Mouse (Mus musculus) liver, postnatal 0 days (tissue): ENCODE data around the gene Ube2n. TPM values are rescaled to one million over a fixed set of nuclear protein-coding genes. Genes with fewer than 3 reads are reported as not detected.
A peak's percentile ranks its signal among the peaks of the same experiment; 100 is the strongest.

Source experiments
- ATAC-seq: fragments of 200-750 bp; cut with Nextera tagmentation; 2 replicates; pipeline ENCODE4 v1.8.0; 2017; ENCODE audit warnings: mild to moderate bottlenecking, moderate library complexity
- DNase-seq: peaks from one replicate; pipeline ENCODE4 v3.0.0-alpha.2; 2016
- H3K27ac ChIP-seq: fragments of 300-500 bp; sonication (generic); 2 replicates; pipeline ENCODE4 v1.5.1; 2014; ENCODE audit warnings: antibody characterized with exemption, moderate library complexity, mild to moderate bottlenecking, low read depth
- H3K27me3 ChIP-seq: fragments of 300-500 bp; sonication (generic); 2 replicates; pipeline ENCODE4 v1.6.1; 2014; ENCODE audit warnings: low read length, control low read depth, mixed read lengths; ENCODE audit not compliant: insufficient read depth
- H3K36me3 ChIP-seq: fragments of 300-500 bp; sonication (generic); replicated peaks from 2 replicates; pipeline ENCODE4 v1.6.1; 2014; ENCODE audit warnings: mild to moderate bottlenecking, control low read depth, low read length, moderate library complexity, mixed read lengths; ENCODE audit not compliant: insufficient read depth
- H3K4me1 ChIP-seq: fragments of 300-500 bp; sonication (generic); 2 replicates; pipeline ENCODE4 v1.6.1; 2014; ENCODE audit warnings: antibody characterized with exemption, mild to moderate bottlenecking, control low read depth; ENCODE audit not compliant: insufficient read depth
- H3K4me2 ChIP-seq: fragments of 300-500 bp; sonication (generic); 2 replicates; pipeline ENCODE4 v1.6.1; 2014; ENCODE audit warnings: low read depth, mild to moderate bottlenecking, low read length, moderate library complexity, mixed read lengths
- H3K4me3 ChIP-seq: fragments of 300-500 bp; sonication (generic); 2 replicates; pipeline ENCODE4 v1.5.1; 2014; ENCODE audit warnings: low read depth, low read length
- H3K9ac ChIP-seq: fragments of 300-500 bp; sonication (generic); replicated peaks from 2 replicates; pipeline ENCODE4 v1.6.1; 2014; ENCODE audit warnings: mild to moderate bottlenecking, moderate library complexity
- H3K9me3 ChIP-seq: fragments of 300-500 bp; sonication (generic); 2 replicates; pipeline ENCODE4 v1.6.1; 2016; ENCODE audit warnings: mild to moderate bottlenecking, control low read depth, low read length, mixed read lengths
- CTCF ChIP-seq: sonication (generic); IDR thresholded peaks from 2 replicates; pipeline ENCODE4 v1.5.1; 2016; ENCODE audit warnings: antibody characterized with exemption, low read depth
- EP300 ChIP-seq: IDR thresholded peaks from 2 replicates; pipeline ENCODE4 v1.6.1; 2016; ENCODE audit warnings: antibody characterized with exemption, low read depth, mild to moderate bottlenecking
- WGBS: fragments of 180-500 bp; shearing (Covaris S2); extraction: QIAGEN DNeasy Blood & Tissue Kit; methylation state at CpG from one replicate; pipeline ENCODE4 v1.1.7; 2014; ENCODE audit not compliant: insufficient replicate concordance; 5-methylcytosine and 5-hydroxymethylcytosine counted together
- microRNA-seq: library from miRNA; unstranded; fragments of <30 nt; microRNA quantifications from one replicate; pipeline ENCODE4, GENCODE M21; 2016
- polyA plus RNA-seq: library from polyadenylated mRNA; unstranded; fragments of >200 nt; fragmentation: Nextera tagmentation; extraction: Ambion mirVana; gene quantifications from 2 replicates; pipeline ENCODE4 v1.2.1, GENCODE M21; 2015

Gene Ube2n
- polyA plus RNA-seq, 1 experiment from 2014 or later, result 92.7 TPM

- DNase-seq (no peak), ATAC-seq (no peak)
- WGBS, result 60% methylated on average over 6 of the region's 6 CpGs
Measured at GRCm38 (mm10) chr10:95590196-95590595, 75.3 kb downstream of the Ube2n start.

GRCm38 (mm10) chr10:95591257-95591656, 76.3 kb downstream of the Ube2n start:
- Histone ChIP-seq H3K36me3 (no peaks in the 10 kb centered on the region), H3K4me3 (no peak overlapping the region), H3K27me3 (no peaks in the 10 kb centered on the region), H3K27ac (no peak overlapping the region), H3K9ac (no peak overlapping the region), H3K4me2 (no peak overlapping the region), H3K9me3 (no peaks in the 10 kb centered on the region), H3K4me1 (no peaks in the 10 kb centered on the region)
- TF ChIP-seq CTCF, result no peak
- no peak for TF ChIP-seq EP300
- WGBS, result 73% methylated on average over 4 of the region's 4 CpGs
- DNase-seq (no peak), ATAC-seq (no peak)

More at GRCm38 (mm10) chr10:95590196-95590595, 75.3 kb downstream of the Ube2n start:
- Histone ChIP-seq H3K4me2 (no peak overlapping the region), H3K4me1 (no peaks in the 10 kb centered on the region), H3K27ac (no peak overlapping the region), H3K36me3 (no peaks in the 10 kb centered on the region), H3K4me3 (no peak overlapping the region), H3K9ac (no peak overlapping the region), H3K27me3 (no peaks in the 10 kb centered on the region), H3K9me3 (no peaks in the 10 kb centered on the region)
- no peak for TF ChIP-seq CTCF
- TF ChIP-seq EP300, result no peak

DNA sequence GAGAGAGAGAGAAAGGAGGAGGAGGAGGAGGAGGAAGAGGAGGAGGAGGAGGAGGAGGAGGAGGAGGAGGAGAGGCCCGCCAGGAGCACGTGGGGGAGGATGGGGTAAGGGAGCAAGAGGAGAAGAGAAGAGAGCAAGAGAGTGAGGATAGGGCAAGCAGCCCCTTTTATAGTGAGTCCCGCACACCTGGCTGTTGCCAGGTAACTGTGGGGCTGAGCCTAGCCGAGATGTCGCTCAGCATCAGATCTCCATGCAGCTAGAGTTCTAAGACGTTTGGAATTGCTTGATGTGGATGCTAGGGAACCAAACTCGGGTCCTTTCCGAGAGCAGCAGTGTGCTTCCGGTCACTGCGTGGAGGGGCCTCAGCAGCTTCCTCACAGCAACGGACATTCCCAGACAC, 79.5 kb downstream of the Ube2n start:
- Histone ChIP-seq H3K4me3 (no peak overlapping the region), H3K9ac (no peak overlapping the region), H3K27me3 (no peaks in the 10 kb centered on the region), H3K36me3 (no peaks in the 10 kb centered on the region), H3K4me2 (no peak overlapping the region), H3K4me1 (no peaks in the 10 kb centered on the region), H3K9me3 (no peaks in the 10 kb centered on the region), H3K27ac (no peak overlapping the region)
- 46% methylated on average over 11 of the region's 11 CpGs for WGBS
- no peak for ATAC-seq
- no peak for DNase-seq
- no peak for TF ChIP-seq EP300
- no peak for TF ChIP-seq CTCF

Small RNA genes lying within 50 kb of the gene (microRNA-seq; reads per million reads assigned to microRNA genes)
- gene Mir3058, result 11.8 reads per million, percentile 21 among the genes with 10 or more reads in this experiment

Other genes with a start within 250 kb of the Ube2n start
- gene Cradd, start 191.0 kb upstream of the Ube2n start, polyA plus RNA-seq, result 6.5 and 8.4 TPM in 2 replicates
- 67.1 and 86.5 TPM in 2 replicates for gene Socs2, start 98.0 kb upstream of the Ube2n start, polyA plus RNA-seq
- 163 and 168 TPM in 2 replicates for gene Mrpl42, start 13.2 kb upstream of the Ube2n start, polyA plus RNA-seq
- gene Nudt4, start 49.0 kb downstream of the Ube2n start, polyA plus RNA-seq, result 52.9 and 56.7 TPM in 2 replicates
- gene Anapc15-ps, start 158.3 kb downstream of the Ube2n start, polyA plus RNA-seq, result not detected in 2 replicates